Mouse (Mus musculus) spleen, adult 2 months (tissue): ENCODE data around the gene Gpr82. TPM values are rescaled to one million over a fixed set of nuclear protein-coding genes. Genes with fewer than 3 reads are reported as not detected.

Experiments
- DNase-seq, 2 experiments: peaks; one replicate each; pipeline versions ENCODE4 v3.0.0 to v3.0.0-alpha.2; 2012 to 2021; ENCODE audit warnings: low spot score in 2 of 2, low read depth in 1 of 2
- H3K27ac ChIP-seq: fragments of 200-500 bp; 2 replicates; pipeline ENCODE4 v1.5.1; 2012; ENCODE audit warnings: low read length, inconsistent platforms; ENCODE audit not compliant: insufficient read depth
- H3K27me3 ChIP-seq: fragments of 200-500 bp; 2 replicates; pipeline ENCODE4 v1.6.1; 2012; ENCODE audit warnings: mild to moderate bottlenecking, moderate library complexity, low read length, inconsistent platforms; ENCODE audit not compliant: control insufficient read depth, insufficient read depth
- H3K36me3 ChIP-seq: fragments of 200-500 bp; 2 replicates; pipeline ENCODE4 v1.6.1; 2012; ENCODE audit warnings: mild to moderate bottlenecking, low read length, inconsistent platforms; ENCODE audit not compliant: control insufficient read depth, insufficient read depth
- H3K4me1 ChIP-seq: fragments of 200-500 bp; 2 replicates; pipeline ENCODE4 v1.6.1; 2011; ENCODE audit warnings: inconsistent platforms; ENCODE audit not compliant: control insufficient read depth, insufficient read depth, insufficient read length
- H3K4me3 ChIP-seq: fragments of 200-500 bp; 2 replicates; pipeline ENCODE4 v1.5.1; 2011; ENCODE audit warnings: mild to moderate bottlenecking, inconsistent platforms; ENCODE audit not compliant: insufficient read depth, insufficient read length; ENCODE audit errors: extremely low read depth
- CTCF ChIP-seq: fragments of 200-500 bp; IDR thresholded peaks from 2 replicates; pipeline ENCODE4 v1.5.1; 2011; ENCODE audit warnings: mild to moderate bottlenecking, inconsistent platforms; ENCODE audit not compliant: insufficient read depth, insufficient read length, insufficient replicate concordance; ENCODE audit errors: extremely low read depth
- POLR2A ChIP-seq: fragments of 200-500 bp; IDR thresholded peaks from 2 replicates; pipeline ENCODE4 v1.6.1; 2011; ENCODE audit warnings: low read depth, low read length, inconsistent platforms
- WGBS: fragments of 180-500 bp; shearing (Covaris S2); methylation state at CpG from one replicate; pipeline ENCODE4 v1.1.7; 2018; 5-methylcytosine and 5-hydroxymethylcytosine counted together
- polyA plus RNA-seq: library from polyadenylated mRNA; depleted of rRNA; stranded (reverse); fragments of >200 nt; gene quantifications from 2 replicates; pipeline ENCODE4 v1.2.3, GENCODE M21; 2012

Gene Gpr82
- polyA plus RNA-seq, 1 experiment: 0.11 TPM

DNA sequence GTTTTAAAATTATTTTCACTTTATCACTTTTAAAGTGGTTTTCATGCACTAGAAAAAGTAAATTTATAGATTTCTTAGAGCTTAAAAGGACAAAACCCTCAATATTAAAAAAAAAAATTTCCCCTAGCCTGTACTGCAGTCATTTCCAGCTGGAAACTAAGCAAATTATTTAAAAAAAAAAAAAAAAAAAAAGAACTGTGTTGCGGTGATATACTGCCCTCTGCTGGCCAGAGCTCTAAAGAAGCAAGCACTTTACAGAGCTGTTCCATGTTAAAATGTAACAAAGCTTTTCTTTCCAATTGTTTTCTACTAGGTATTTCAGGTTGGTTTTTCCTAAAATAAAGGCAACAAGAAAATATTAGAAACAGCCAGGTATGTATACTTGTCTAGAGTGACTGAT, 4.4 kb upstream of the Gpr82 start:
- no peaks in the 10 kb centered on the region for H3K36me3 ChIP-seq
- DNase-seq: peak; percentile 44 to 47
- H3K27me3 ChIP-seq: no peaks in the 10 kb centered on the region
- WGBS: 0% methylated on average over 1 of the region's 1 CpGs
- H3K4me3 ChIP-seq: no peak overlapping the region
- no peak overlapping the region for H3K27ac ChIP-seq
- H3K4me1 ChIP-seq: peaks cover 12% of the 10 kb centered on the region; the same call in 1 of the 2 replicates
- TF ChIP-seq POLR2A (no peak), CTCF (no peak)

DNA sequence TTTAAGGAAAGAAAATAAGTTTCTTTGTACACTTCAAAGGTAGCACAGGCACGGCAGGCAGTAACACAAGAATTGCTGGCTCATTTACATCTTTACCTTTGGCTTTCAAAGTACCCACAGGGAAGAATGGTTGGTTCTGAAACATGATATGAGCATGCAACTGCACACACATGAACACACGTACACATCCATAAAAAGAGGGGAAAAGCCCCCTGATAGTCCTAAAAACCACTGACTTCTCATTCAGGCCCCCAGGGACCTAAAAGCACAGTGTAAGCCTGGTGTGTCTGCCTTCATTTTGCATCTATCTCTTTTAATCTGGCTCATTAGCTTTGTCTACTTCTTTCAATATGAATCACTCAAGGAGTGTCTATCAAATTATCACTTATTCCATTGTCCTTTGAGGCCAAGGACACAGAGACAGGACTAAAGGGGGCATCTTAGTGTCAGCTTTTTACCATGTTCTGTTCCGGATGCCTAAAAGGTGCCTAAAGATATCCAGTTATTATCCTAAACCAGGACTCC, 2.5 kb upstream of the Gpr82 start:
- Histone ChIP-seq H3K4me1 (peaks cover 6% of the 10 kb centered on the region; the same call in 1 of the 2 replicates), H3K4me3 (no peak overlapping the region), H3K36me3 (no peaks in the 10 kb centered on the region), H3K27ac (peak overlapping the region; percentile 60; the same call in 1 of the 2 replicates), H3K27me3 (no peaks in the 10 kb centered on the region)
- no peak for DNase-seq
- WGBS: 66% methylated on average over 3 of the region's 3 CpGs
- no peak for TF ChIP-seq CTCF
- no peak for TF ChIP-seq POLR2A

DNA sequence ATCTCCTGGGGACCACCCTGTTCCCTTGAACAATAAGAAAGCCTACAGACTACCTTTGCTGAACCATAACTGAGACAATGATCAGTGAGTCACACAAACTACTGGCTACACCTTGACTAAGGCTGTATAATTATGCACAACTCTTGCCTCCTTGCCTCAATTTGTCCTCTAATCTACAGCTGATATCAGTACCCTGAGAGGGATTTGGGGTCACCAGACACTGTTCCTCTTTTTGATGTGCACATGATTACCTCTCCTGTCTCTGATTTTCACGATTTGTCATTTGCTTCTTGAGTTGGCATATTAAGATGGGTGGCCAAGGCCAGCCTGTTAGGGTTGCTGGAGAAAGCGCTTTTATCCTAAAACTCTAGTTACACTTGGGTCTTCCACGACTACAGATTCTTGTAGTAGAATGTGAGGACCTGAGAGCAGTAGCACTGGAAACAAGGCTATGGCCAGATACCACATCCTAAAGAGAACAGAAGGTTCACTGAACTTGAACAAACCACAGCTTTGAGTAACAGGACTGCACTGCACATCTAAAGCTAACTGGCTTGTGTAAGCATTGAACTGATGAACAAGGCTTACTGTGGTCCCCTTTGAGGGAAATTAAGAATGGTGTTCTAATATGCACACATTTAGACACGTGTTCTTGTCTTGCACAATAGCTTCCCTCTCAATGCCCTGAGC, 1.8 kb upstream of the Gpr82 start:
- DNase-seq: no peak
- TF ChIP-seq POLR2A (no peak), CTCF (no peak)
- H3K4me3 ChIP-seq: no peak overlapping the region
- 40% methylated on average over 4 of the region's 4 CpGs for WGBS
- H3K27ac ChIP-seq: peak overlapping the region; percentile 60; the same call in 1 of the 2 replicates
- no peaks in the 10 kb centered on the region for H3K27me3 ChIP-seq
- no peaks in the 10 kb centered on the region for H3K36me3 ChIP-seq
- H3K4me1 ChIP-seq: peaks cover 4% of the 10 kb centered on the region; the same call in 1 of the 2 replicates

DNA sequence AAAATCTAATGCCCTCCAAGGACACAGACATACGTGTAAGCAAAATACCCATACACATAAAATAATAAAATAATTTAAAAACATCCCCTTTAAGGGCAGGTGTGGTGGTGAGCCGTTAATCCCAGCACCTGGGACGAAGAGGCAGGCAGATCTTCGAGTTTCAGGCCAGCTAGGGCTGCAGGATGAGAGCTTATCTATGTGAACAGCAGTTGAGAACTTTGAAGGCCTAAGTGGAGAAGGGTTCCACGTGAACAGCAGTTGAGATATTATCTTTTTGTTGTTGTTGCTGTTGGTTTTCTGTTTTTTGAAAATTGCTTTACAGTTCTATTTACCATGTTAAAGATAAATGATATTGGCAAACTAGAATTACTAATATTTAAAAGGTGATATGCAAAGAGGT, 7.7 kb downstream of the Gpr82 start:
- no peak overlapping the region for H3K4me3 ChIP-seq
- H3K27me3 ChIP-seq: no peaks in the 10 kb centered on the region
- no peaks in the 10 kb centered on the region; the same call in 1 of the 2 replicates for H3K4me1 ChIP-seq
- DNase-seq: no peak
- TF ChIP-seq POLR2A (no peak), CTCF (no peak)
- WGBS: 64% methylated on average over 5 of the region's 5 CpGs
- no peak overlapping the region for H3K27ac ChIP-seq
- no peaks in the 10 kb centered on the region for H3K36me3 ChIP-seq

DNA sequence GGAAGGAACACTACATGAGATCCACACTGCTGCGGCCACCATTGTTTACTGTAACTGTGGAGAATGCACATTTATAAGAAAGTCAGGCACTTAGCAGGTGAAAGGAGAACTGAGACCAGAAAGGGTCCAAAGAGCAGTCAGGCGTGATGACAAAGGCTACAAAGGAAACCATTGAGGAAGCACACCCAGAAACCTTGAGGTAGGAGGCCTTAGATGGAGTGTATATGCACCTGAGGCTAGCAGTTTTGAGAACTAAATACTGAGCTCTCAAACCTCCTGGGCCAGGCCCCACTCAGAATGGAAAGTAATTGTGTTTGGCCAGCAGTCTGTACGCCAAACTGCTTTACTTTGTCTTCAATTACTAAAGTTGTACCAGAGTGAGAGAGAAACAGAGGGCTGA, 9.2 kb downstream of the Gpr82 start:
- Histone ChIP-seq H3K4me1 (no peaks in the 10 kb centered on the region; the same call in 1 of the 2 replicates), H3K4me3 (no peak overlapping the region), H3K36me3 (no peaks in the 10 kb centered on the region), H3K27me3 (no peaks in the 10 kb centered on the region), H3K27ac (peak overlapping the region; percentile 91)
- 45% methylated on average over 3 of the region's 3 CpGs for WGBS
- TF ChIP-seq POLR2A (no peak), CTCF (no peak)
- peak; percentile 41 to 57 for DNase-seq

DNA sequence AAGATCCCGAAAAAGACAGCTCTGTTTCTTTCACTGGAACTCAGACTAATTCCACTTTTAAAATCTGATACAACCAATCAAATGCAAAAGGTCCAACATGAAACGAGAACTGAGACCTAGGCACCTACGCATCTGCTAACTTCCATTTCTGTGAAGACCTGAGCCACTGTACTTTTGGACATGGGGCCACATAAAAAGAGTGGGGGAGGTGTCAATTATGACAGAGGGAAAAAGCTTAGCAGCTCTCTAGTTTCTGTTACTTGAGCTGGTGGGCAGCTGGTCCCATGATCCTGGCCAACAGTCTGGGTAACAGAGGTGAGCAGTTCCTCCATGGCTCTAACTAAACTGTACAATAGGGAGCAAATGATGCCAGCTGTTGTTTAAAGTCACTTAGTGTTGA, 11.8 kb downstream of the Gpr82 start:
- Histone ChIP-seq H3K4me1 (no peaks in the 10 kb centered on the region; the same call in 1 of the 2 replicates), H3K36me3 (no peaks in the 10 kb centered on the region), H3K27me3 (no peaks in the 10 kb centered on the region), H3K4me3 (no peak overlapping the region), H3K27ac (no peak overlapping the region)
- no peak for DNase-seq
- TF ChIP-seq CTCF (no peak), POLR2A (no peak)
- WGBS: 73% methylated on average over 3 of the region's 3 CpGs

DNA sequence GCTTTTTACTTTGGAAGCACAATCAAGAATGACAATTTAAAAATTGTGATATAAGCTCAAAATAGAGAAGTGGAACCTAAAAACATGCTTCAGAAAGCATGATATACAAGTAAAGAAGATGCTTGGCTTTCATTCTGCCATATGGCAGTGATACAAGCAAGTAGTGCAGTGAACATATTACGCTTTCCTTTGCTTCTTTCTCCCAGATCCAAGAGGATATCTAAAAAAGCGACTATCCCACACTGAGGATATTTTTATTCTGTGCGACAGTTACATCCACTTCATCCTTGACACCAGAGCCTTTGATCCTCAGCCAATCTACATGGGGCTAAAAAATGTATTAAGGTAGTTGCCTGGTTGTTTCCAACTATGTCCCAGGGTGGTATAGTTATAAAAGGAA, 20.6 kb downstream of the Gpr82 start:
- TF ChIP-seq CTCF (no peak), POLR2A (no peak)
- Histone ChIP-seq H3K4me1 (no peaks in the 10 kb centered on the region), H3K27ac (no peak overlapping the region), H3K4me3 (no peak overlapping the region), H3K36me3 (no peaks in the 10 kb centered on the region), H3K27me3 (no peaks in the 10 kb centered on the region)
- WGBS: 83% methylated on average over 3 of the region's 3 CpGs
- no peak for DNase-seq
